Mouse (Mus musculus): ENCODE measurements around the gene Bcar3. TPM values are rescaled to one million over a fixed set of nuclear protein-coding genes. Genes with fewer than 3 reads are reported as not detected.

Gene Bcar3
- polyA plus RNA-seq, 1 experiment from 2014 or later, result 14.9 TPM

MicroRNA genes within 50 kb of the gene (microRNA counts, 519-probe panel; counts per million panel counts)
- 171 counts per million, percentile 57 among the panel's probes with 10 or more counts for microRNA mmu-miR-760

Small RNAs within 50 kb of the gene (microRNA-seq; reads per million reads assigned to microRNA genes)
- 280 reads per million, percentile 63 among the genes with 10 or more reads in this experiment for gene Mir760
- not detected for gene Mir7657

Other genes with a start within 250 kb of the Bcar3 start
- 0.49 and 1.0 TPM in 2 replicates for gene Abca4, start 249.7 kb upstream of the Bcar3 start, polyA plus RNA-seq (2014; fragmentation: Nextera tagmentation; extraction: Ambion mirVana)
- gene Gclm, start 48.6 kb upstream of the Bcar3 start, polyA plus RNA-seq (2014; fragmentation: Nextera tagmentation; extraction: Ambion mirVana), result 52.0 and 55.3 TPM in 2 replicates
- 83.2 and 87.4 TPM in 2 replicates for gene Dnttip2, start 19.7 kb upstream of the Bcar3 start, polyA plus RNA-seq (2014; fragmentation: Nextera tagmentation; extraction: Ambion mirVana)

All from neural tube, embryonic 11.5 days (tissue).